Mouse (Mus musculus): ENCODE measurements at regions not wholly inside any gene's neighbourhood (a gene's known extent, or its start where the extent isn't known, plus 50 kb on each side); places are given as distances from the start of the nearest gene placed in this dataset.

- H3K36me3 ChIP-seq (replicated peaks in 1 of 2; ENCODE audit: control insufficient read depth in 1 of 2, insufficient read depth in 1 of 2, low read length in 1 of 2): no peaks in the 10 kb centered on the region
- H3K4me1 ChIP-seq (ENCODE audit: control insufficient read depth in 1 of 2, insufficient read depth in 2 of 2): no peaks in the 10 kb centered on the region
- no peaks in the 10 kb centered on the region for H3K27me3 ChIP-seq (replicated peaks)
- H3K9ac ChIP-seq (ENCODE audit: insufficient read depth, low read depth): no peak overlapping the region
- H3K9me3 ChIP-seq (replicated peaks; ENCODE audit: low read length): peaks cover 75% of the 10 kb centered on the region
- in situ Hi-C loops (cut with MboI; ENCODE audit: low pct_ligation_motif_present, low pct_unique_long_range_greater_than_20kb, low sequenced_read_pairs) (no loop called here), dilution Hi-C loops (cut with MboI; ENCODE audit: extremely low pct_ligation_motif_present, extremely low pct_unique_long_range_greater_than_20kb, low sequenced_read_pairs) (no loop called here)
- H3K79me2 ChIP-seq (replicated peaks; ENCODE audit: control insufficient read depth, extremely low read depth, insufficient read depth, poor library complexity, severe bottlenecking): no peaks in the 10 kb centered on the region
- no peak overlapping the region for H3K4me3 ChIP-seq (replicated peaks in 1 of 3; ENCODE audit: low read depth in 2 of 3, low read length in 2 of 3, poor library complexity in 1 of 3)
- H3K27ac ChIP-seq (ENCODE audit: insufficient read depth, low read depth): no peak overlapping the region
- TF ChIP-seq ELF1 (IDR thresholded peaks at IDR 0.05; ENCODE audit: low read depth, low read length): no peak
- TF ChIP-seq POLR2AphosphoS2 (IDR thresholded peaks at IDR 0.05; ENCODE audit: low read depth, low read length): no peak
- no peak for TF ChIP-seq ZKSCAN1 (IDR thresholded peaks at IDR 0.05; ENCODE audit: borderline replicate concordance, low read depth, low read length)
- TF ChIP-seq MEF2A (IDR thresholded peaks at IDR 0.05; ENCODE audit: borderline replicate concordance, low read depth, low read length): no peak
- no peak for TF ChIP-seq RCOR1 (conservative IDR thresholded peaks at IDR 0.05; ENCODE audit: low read depth, low read length)
- no peak for TF ChIP-seq HCFC1 (IDR thresholded peaks at IDR 0.05; ENCODE audit: low read depth, low read length)
- no peak for TF ChIP-seq MAFK (IDR thresholded peaks at IDR 0.05; ENCODE audit: insufficient replicate concordance, low read length)
- no peak for TF ChIP-seq MAZ (IDR thresholded peaks at IDR 0.05; ENCODE audit: low read depth, low read length)
- TF ChIP-seq JUN (IDR thresholded peaks at IDR 0.05; ENCODE audit: insufficient read depth, low read depth, low read length): no peak
- no peak for DNase-seq (ENCODE audit: extremely low read depth)
- H3K4me2 ChIP-seq (ENCODE audit: insufficient read depth, low read depth, poor library complexity, severe bottlenecking): no peak overlapping the region
Measured at GRCm38 (mm10) chr2:169094011-169094754, 138.8 kb upstream of the Zfp64 start.

GRCm38 (mm10) chr2:169090256-169090655 is 134.9 kb upstream of the Zfp64 start:
- no peak for TF ChIP-seq ZC3H11A (IDR thresholded peaks at IDR 0.05; ENCODE audit: low read depth, low read length)
- TF ChIP-seq MYC (IDR thresholded peaks at IDR 0.05; ENCODE audit: low read depth, low read length): no peak
- TF ChIP-seq NRF1 (IDR thresholded peaks at IDR 0.05; ENCODE audit: low read depth, low read length): no peak
- TF ChIP-seq HCFC1 (IDR thresholded peaks at IDR 0.05; ENCODE audit: low read depth, low read length): no peak
- no peak for TF ChIP-seq EP300 (IDR thresholded peaks at IDR 0.05; ENCODE audit: low read length)
- no peak for TF ChIP-seq JUN (IDR thresholded peaks at IDR 0.05; ENCODE audit: insufficient read depth, low read depth, low read length)
- no peak for TF ChIP-seq POLR2A (IDR thresholded peaks at IDR 0.05; ENCODE audit: low read depth, low read length)
- TF ChIP-seq CTCF (conservative IDR thresholded peaks at IDR 0.05 in 1 of 2, IDR thresholded peaks at IDR 0.05 in 1 of 2; ENCODE audit: low read depth in 2 of 2, low read length in 2 of 2): no peak
- H3K4me3 ChIP-seq (replicated peaks in 1 of 3; ENCODE audit: low read depth in 2 of 3, low read length in 2 of 3, poor library complexity in 1 of 3): no peak overlapping the region
- in situ Hi-C loops (cut with MboI; ENCODE audit: low pct_ligation_motif_present, low pct_unique_long_range_greater_than_20kb, low sequenced_read_pairs): no loop called here
- H3K27me3 ChIP-seq (replicated peaks): no peaks in the 10 kb centered on the region
- H3K9ac ChIP-seq (ENCODE audit: insufficient read depth, low read depth): no peak overlapping the region
- no peaks in the 10 kb centered on the region for H3K79me2 ChIP-seq (replicated peaks; ENCODE audit: control insufficient read depth, extremely low read depth, insufficient read depth, poor library complexity, severe bottlenecking)
- no peak overlapping the region for H3K4me2 ChIP-seq (ENCODE audit: insufficient read depth, low read depth, poor library complexity, severe bottlenecking)
- H3K27ac ChIP-seq (ENCODE audit: insufficient read depth, low read depth): no peak overlapping the region
- dilution Hi-C loops (cut with MboI; ENCODE audit: extremely low pct_ligation_motif_present, extremely low pct_unique_long_range_greater_than_20kb, low sequenced_read_pairs): no loop called here
- no peaks in the 10 kb centered on the region for H3K4me1 ChIP-seq (ENCODE audit: control insufficient read depth in 1 of 2, insufficient read depth in 2 of 2)
- no peaks in the 10 kb centered on the region for H3K36me3 ChIP-seq (replicated peaks in 1 of 2; ENCODE audit: control insufficient read depth in 1 of 2, insufficient read depth in 1 of 2, low read length in 1 of 2)
- H3K9me3 ChIP-seq (replicated peaks; ENCODE audit: low read length): peaks cover 80% of the 10 kb centered on the region
- DNase-seq (ENCODE audit: extremely low read depth): no peak

Data from CH12.LX (cell line).